Mouse (Mus musculus): Measurements from ENCODE around the gene Rapgef1. TPM values are rescaled to one million over a fixed set of nuclear protein-coding genes. Genes with fewer than 3 reads are reported as not detected.

Gene Rapgef1
- total and polyA plus RNA-seq, 3 experiments = 86.5 to 185 (median 170) TPM

- dilution Hi-C loops (cut with MboI; ENCODE audit: extremely low pct_ligation_motif_present, extremely low pct_unique_long_range_greater_than_20kb, low sequenced_read_pairs) = no loop called here
- in situ Hi-C loops (cut with MboI; ENCODE audit: low pct_ligation_motif_present, low pct_unique_long_range_greater_than_20kb, low sequenced_read_pairs) = no loop called here
These were observed 20.6 kb downstream of the Rapgef1 start for GRCm38 (mm10) chr2:29639953-29640743.

GRCm38 (mm10) chr2:29641707-29642106 lies 22.2 kb downstream of the Rapgef1 start:
- dilution Hi-C loops (cut with MboI; ENCODE audit: extremely low pct_ligation_motif_present, extremely low pct_unique_long_range_greater_than_20kb, low sequenced_read_pairs) (no loop called here), in situ Hi-C loops (cut with MboI; ENCODE audit: low pct_ligation_motif_present, low pct_unique_long_range_greater_than_20kb, low sequenced_read_pairs) (no loop called here)
- H3K27me3 ChIP-seq (replicated peaks) = no peaks in the 10 kb centered on the region
- H3K27ac ChIP-seq (ENCODE audit: insufficient read depth, low read depth) = peak overlapping the region; percentile 91
- TF ChIP-seq E2F4 (IDR thresholded peaks at IDR 0.05; ENCODE audit: insufficient replicate concordance, low read depth, low read length) = no peak
- no peak for TF ChIP-seq ZC3H11A (IDR thresholded peaks at IDR 0.05; ENCODE audit: low read depth, low read length)
- TF ChIP-seq IRF4 (IDR thresholded peaks at IDR 0.05; ENCODE audit: low read depth, low read length) = no peak
- TF ChIP-seq EP300 (IDR thresholded peaks at IDR 0.05; ENCODE audit: low read length) = no peak
- no peak for TF ChIP-seq MAX (IDR thresholded peaks at IDR 0.05; ENCODE audit: low read length)
- TF ChIP-seq ZKSCAN1 (IDR thresholded peaks at IDR 0.05; ENCODE audit: borderline replicate concordance, low read depth, low read length) = no peak
- no peak for TF ChIP-seq TBP (conservative IDR thresholded peaks at IDR 0.05; ENCODE audit: low read depth, low read length)
- no peak for TF ChIP-seq NELFE (IDR thresholded peaks at IDR 0.05; ENCODE audit: low read depth, low read length)
- TF ChIP-seq ZNF384 (IDR thresholded peaks at IDR 0.05; ENCODE audit: low read depth, low read length) = no peak
- no peak for TF ChIP-seq KAT2A (IDR thresholded peaks at IDR 0.05; ENCODE audit: insufficient replicate concordance, low read length)
- H3K9ac ChIP-seq (ENCODE audit: insufficient read depth, low read depth) = no peak overlapping the region
- H3K9me3 ChIP-seq (replicated peaks; ENCODE audit: low read length) = no peaks in the 10 kb centered on the region
- peaks cover 91% of the 10 kb centered on the region for H3K79me2 ChIP-seq (replicated peaks; ENCODE audit: control insufficient read depth, extremely low read depth, insufficient read depth, poor library complexity, severe bottlenecking)
- H3K4me2 ChIP-seq (ENCODE audit: insufficient read depth, low read depth, poor library complexity, severe bottlenecking) = no peak overlapping the region
- peaks cover 69 to 96% of the 10 kb centered on the region in 2 experiments for H3K4me1 ChIP-seq (ENCODE audit: control insufficient read depth in 1 of 2, insufficient read depth in 2 of 2)
- DNase-seq (ENCODE audit: extremely low read depth) = no peak
- H3K4me3 ChIP-seq (replicated peaks in 1 of 3; ENCODE audit: low read depth in 2 of 3, low read length in 2 of 3, poor library complexity in 1 of 3) = no peak overlapping the region
- H3K36me3 ChIP-seq (replicated peaks in 1 of 2; ENCODE audit: control insufficient read depth in 1 of 2, insufficient read depth in 1 of 2, low read length in 1 of 2) = peaks cover 20 to 80% of the 10 kb centered on the region in 2 experiments

More at GRCm38 (mm10) chr2:29639953-29640743, 20.6 kb downstream of the Rapgef1 start:
- Histone ChIP-seq H3K4me2 (ENCODE audit: insufficient read depth, low read depth, poor library complexity, severe bottlenecking) (no peak overlapping the region), H3K27ac (ENCODE audit: insufficient read depth, low read depth) (peak overlapping the region; percentile 91), H3K36me3 (replicated peaks in 1 of 2; ENCODE audit: control insufficient read depth in 1 of 2, insufficient read depth in 1 of 2, low read length in 1 of 2) (peaks cover 20 to 80% of the 10 kb centered on the region in 2 experiments), H3K4me1 (ENCODE audit: control insufficient read depth in 1 of 2, insufficient read depth in 2 of 2) (peaks cover 66 to 96% of the 10 kb centered on the region in 2 experiments), H3K4me3 (replicated peaks in 1 of 3; ENCODE audit: low read depth in 2 of 3, low read length in 2 of 3, poor library complexity in 1 of 3) (no peak overlapping the region), H3K9me3 (replicated peaks; ENCODE audit: low read length) (no peaks in the 10 kb centered on the region), H3K79me2 (replicated peaks; ENCODE audit: control insufficient read depth, extremely low read depth, insufficient read depth, poor library complexity, severe bottlenecking) (peaks cover 94% of the 10 kb centered on the region), H3K9ac (ENCODE audit: insufficient read depth, low read depth) (no peak overlapping the region; the same call in 1 of the 2 replicates), H3K27me3 (replicated peaks) (no peaks in the 10 kb centered on the region)
- TF ChIP-seq RAD21 (IDR thresholded peaks at IDR 0.05; ENCODE audit: low read depth, low read length) (no peak), MXI1 (IDR thresholded peaks at IDR 0.05; ENCODE audit: low read depth, low read length) (no peak), CHD2 (IDR thresholded peaks at IDR 0.05; ENCODE audit: low read length) (no peak), MEF2A (IDR thresholded peaks at IDR 0.05; ENCODE audit: borderline replicate concordance, low read depth, low read length) (no peak), ZNF384 (IDR thresholded peaks at IDR 0.05; ENCODE audit: low read depth, low read length) (no peak), PAX5 (IDR thresholded peaks at IDR 0.05; ENCODE audit: low read length) (no peak), BHLHE40 (IDR thresholded peaks at IDR 0.05; ENCODE audit: low read depth, low read length) (no peak), GABPA (IDR thresholded peaks at IDR 0.05; ENCODE audit: insufficient replicate concordance, low read depth, low read length) (no peak), MYC (IDR thresholded peaks at IDR 0.05; ENCODE audit: low read depth, low read length) (no peak), CTCF (conservative IDR thresholded peaks at IDR 0.05 in 1 of 2, IDR thresholded peaks at IDR 0.05 in 1 of 2; ENCODE audit: low read depth in 2 of 2, low read length in 2 of 2) (no peak), POLR2AphosphoS2 (IDR thresholded peaks at IDR 0.05; ENCODE audit: low read depth, low read length) (no peak), EP300 (IDR thresholded peaks at IDR 0.05; ENCODE audit: low read length) (no peak), ZMIZ1 (IDR thresholded peaks at IDR 0.05; ENCODE audit: low read depth, low read length) (no peak), MAX (IDR thresholded peaks at IDR 0.05; ENCODE audit: low read length) (no peak), SIN3A (IDR thresholded peaks at IDR 0.05; ENCODE audit: low read length) (no peak), ELF1 (IDR thresholded peaks at IDR 0.05; ENCODE audit: low read depth, low read length) (no peak), TCF12 (IDR thresholded peaks at IDR 0.05; ENCODE audit: low read depth, low read length) (no peak), UBTF (IDR thresholded peaks at IDR 0.05; ENCODE audit: low read depth, low read length) (no peak), JUND (conservative IDR thresholded peaks at IDR 0.05; ENCODE audit: low read depth, low read length) (no peak), USF2 (conservative IDR thresholded peaks at IDR 0.05; ENCODE audit: low read depth, low read length) (no peak)
- no peak for DNase-seq (ENCODE audit: extremely low read depth)

Measured in CH12.LX (cell line).